Mouse (Mus musculus) kidney, postnatal 10 days (tissue): Measurements from ENCODE around the gene Mdfi.

Experiments
- DNase-seq: peaks from one replicate; pipeline ENCODE4 v3.0.0; 2021; ENCODE audit warnings: mixed read lengths

The Mdfi gene

GRCm38 (mm10) chr17:47834482-47834767 is at the start of gene Mdfi:
TSS of gene Mdfi (minus strand) at chr17:47834691.
- DNase-seq = no peak

GRCm38 (mm10) chr17:47883099-47883498 is 48.6 kb upstream of the Mdfi start:
- DNase-seq = no peak

- no peak for DNase-seq
These were observed 46.8 kb upstream of the Mdfi start for GRCm38 (mm10) chr17:47881330-47881729.

- no peak for DNase-seq
These were observed 44.7 kb upstream of the Mdfi start for GRCm38 (mm10) chr17:47879207-47879606.

GRCm38 (mm10) chr17:47878378-47879089 is 44.0 kb upstream of the Mdfi start:
- DNase-seq = no peak

- DNase-seq = no peak
These were observed 43.4 kb upstream of the Mdfi start for GRCm38 (mm10) chr17:47877715-47878377.

- DNase-seq = no peak
These were observed 42.6 kb upstream of the Mdfi start for GRCm38 (mm10) chr17:47876776-47877714.

- DNase-seq = peak; percentile 91
These were observed 38.9 kb upstream of the Mdfi start for GRCm38 (mm10) chr17:47873341-47873791.

GRCm38 (mm10) chr17:47872311-47873011 is 38.0 kb upstream of the Mdfi start:
- no peak for DNase-seq

- DNase-seq = no peak
These were observed 35.4 kb upstream of the Mdfi start for GRCm38 (mm10) chr17:47869874-47870273.

GRCm38 (mm10) chr17:47866037-47866436 is 31.5 kb upstream of the Mdfi start:
- no peak for DNase-seq

GRCm38 (mm10) chr17:47864496-47864895 is 30.0 kb upstream of the Mdfi start:
- peak; percentile 94 for DNase-seq

GRCm38 (mm10) chr17:47863437-47863836 is 28.9 kb upstream of the Mdfi start:
- DNase-seq = no peak

- no peak for DNase-seq
These were observed 28.5 kb upstream of the Mdfi start for GRCm38 (mm10) chr17:47863023-47863422.

- DNase-seq = no peak
These were observed 21.1 kb upstream of the Mdfi start for GRCm38 (mm10) chr17:47855544-47855943.

GRCm38 (mm10) chr17:47854908-47855307 is 20.4 kb upstream of the Mdfi start:
- DNase-seq = no peak

- no peak for DNase-seq
These were observed 19.3 kb upstream of the Mdfi start for GRCm38 (mm10) chr17:47853760-47854159.

GRCm38 (mm10) chr17:47853336-47853735 is 18.8 kb upstream of the Mdfi start:
- no peak for DNase-seq

- DNase-seq = peak; percentile 44
These were observed 17.4 kb upstream of the Mdfi start for GRCm38 (mm10) chr17:47851798-47852360.

GRCm38 (mm10) chr17:47850639-47851314 is 16.3 kb upstream of the Mdfi start:
- DNase-seq = no peak

- DNase-seq = no peak
These were observed 15.5 kb upstream of the Mdfi start for GRCm38 (mm10) chr17:47850035-47850434.

- DNase-seq = no peak
These were observed 13.5 kb upstream of the Mdfi start for GRCm38 (mm10) chr17:47847985-47848384.
